Mouse (Mus musculus) layer of hippocampus, adult 2 months (tissue): ENCODE data around the gene Plekha6. TPM values are rescaled to one million over a fixed set of nuclear protein-coding genes. Genes with fewer than 3 reads are reported as not detected.
A peak's percentile ranks its signal among the peaks of the same experiment; 100 is the strongest.

Experiments used
- DNase-seq, 2 experiments: peaks; one replicate each; pipeline ENCODE4 v3.0.0; 2022; ENCODE audit warnings: low spot score in 2 of 2
- H3K27ac ChIP-seq: fragments of 200-600 bp; 2 replicates; pipeline ENCODE4 v1.8.1; 2022
- H3K4me3 ChIP-seq: fragments of 200-600 bp; 2 replicates; pipeline ENCODE4 v1.8.1; 2022; ENCODE audit warnings: mild to moderate bottlenecking
- CTCF ChIP-seq: fragments of 200-600 bp; conservative IDR thresholded peaks from 2 replicates; pipeline ENCODE4 v1.8.1; 2022; ENCODE audit warnings: antibody characterized with exemption, mild to moderate bottlenecking, moderate library complexity
- long read RNA-seq, 2 experiments: library from polyadenylated mRNA; stranded (forward); transcript quantifications; one replicate each; pipeline ENCODE4 v2.0.0; 2021; ENCODE audit warnings: borderline mapping rate in 2 of 2
- total RNA-seq, 2 experiments: library from RNA; stranded (reverse); gene quantifications; 2 replicates each; pipeline ENCODE4 v1.2.3; 2021

Gene Plekha6
- 10 to 100 TPM; 47.6 to 55.0 TPM for total RNA-seq
- long read RNA-seq, experiment 1, partial matches to known transcripts = 5 of 13 reads
- long read RNA-seq, experiment 1, other reads (novel, unspliced or antisense) = 7 of 13 reads
- long read RNA-seq, experiment 2, partial matches to known transcripts = 8 of 16 reads
- long read RNA-seq, experiment 2, other reads (novel, unspliced or antisense) = 7 of 16 reads

DNA sequence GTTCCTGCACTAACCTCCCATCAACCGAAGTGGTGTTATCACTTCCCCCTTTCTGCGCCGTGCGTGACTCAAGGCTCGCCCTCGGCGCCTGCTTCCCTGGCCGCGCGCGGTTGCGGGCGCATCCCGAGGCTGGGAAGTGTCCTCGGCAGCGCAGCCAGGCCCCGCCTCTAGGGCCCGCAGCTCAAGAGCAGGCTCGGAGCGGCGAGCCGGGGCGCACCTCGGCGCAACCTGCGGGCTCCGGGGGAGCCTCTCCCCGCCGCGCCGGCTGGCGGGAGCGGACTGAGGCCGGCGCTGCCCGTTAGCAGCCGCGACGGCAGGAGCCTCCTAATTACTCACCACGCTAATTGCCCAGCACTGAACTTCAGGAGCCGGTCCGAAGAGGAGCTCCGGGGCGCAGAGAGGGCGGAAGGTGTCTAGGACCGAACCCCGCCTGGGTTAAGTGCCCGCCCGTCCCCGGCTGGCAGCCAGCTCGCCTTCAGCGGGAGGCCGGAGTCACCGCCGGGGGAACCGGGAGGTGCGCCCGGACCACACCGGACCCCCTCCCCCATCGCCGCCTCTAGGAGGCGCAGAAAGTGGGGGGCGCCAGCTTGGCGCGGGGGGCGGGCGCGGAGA lies at the start of gene Plekha6:
TSS of gene Plekha6 (plus strand) at position 391 of the 612 bp plus-strand sequence.
- Histone ChIP-seq H3K27ac (no peak within 1 kb of the TSS), H3K4me3 (peak within 1 kb of the TSS; percentile 56)
- no peak for DNase-seq
- peak; percentile 22; the same call in 1 of the 2 replicates for TF ChIP-seq CTCF

DNA sequence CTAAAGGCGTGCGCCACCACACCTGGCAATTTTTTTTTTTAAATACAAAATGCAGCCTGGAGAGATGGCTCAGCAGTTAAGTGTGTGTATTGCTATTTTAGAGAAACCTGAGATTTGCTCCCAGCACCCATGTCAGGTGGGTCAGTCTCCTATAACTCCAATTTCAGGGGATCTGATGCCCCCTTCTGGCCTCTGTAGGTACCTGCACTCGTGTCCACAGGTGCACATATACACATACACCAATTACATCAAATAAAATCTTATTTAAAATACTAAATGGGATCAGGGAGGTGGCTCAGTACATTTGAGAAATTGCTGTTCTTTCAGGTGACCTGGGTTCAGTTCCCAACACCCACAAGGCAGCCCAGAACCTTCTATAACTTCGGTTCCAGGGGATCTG lies 47.9 kb upstream of the Plekha6 start:
- TF ChIP-seq CTCF = peak; percentile 24; the same call in 1 of the 2 replicates

DNA sequence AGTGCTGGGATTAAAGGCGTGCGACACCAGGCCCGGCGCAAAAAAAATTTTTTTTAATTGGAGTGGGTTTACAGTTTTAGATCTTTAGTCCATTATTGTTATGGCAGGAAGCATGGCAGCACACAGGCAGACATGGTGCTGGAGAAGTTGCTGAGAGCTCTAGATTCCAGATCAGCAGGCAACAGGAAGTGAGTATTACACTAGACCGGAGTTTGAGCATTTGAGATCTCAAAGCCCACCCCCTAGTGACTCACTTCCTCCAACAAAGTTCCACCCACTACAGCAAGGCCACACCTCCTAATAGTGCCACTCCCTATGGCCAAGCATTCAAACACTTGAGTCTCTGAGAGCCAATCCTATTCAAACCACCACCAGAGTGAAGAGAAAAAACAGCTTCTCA lies 45.9 kb upstream of the Plekha6 start:
- no peak overlapping the region for H3K27ac ChIP-seq
- no peak overlapping the region for H3K4me3 ChIP-seq
- no peak for DNase-seq
- no peak for TF ChIP-seq CTCF

More for the DNA sequence above, 47.9 kb upstream of the Plekha6 start:
- H3K4me3 ChIP-seq = no peak overlapping the region
- no peak for DNase-seq
- H3K27ac ChIP-seq = no peak overlapping the region

GRCm38 (mm10) chr1:133118844-133119243 lies 45.2 kb upstream of the Plekha6 start:
- no peak overlapping the region for H3K4me3 ChIP-seq
- TF ChIP-seq CTCF = no peak
- no peak for DNase-seq
- H3K27ac ChIP-seq = no peak overlapping the region

GRCm38 (mm10) chr1:133119931-133120712 lies 43.9 kb upstream of the Plekha6 start:
- Histone ChIP-seq H3K4me3 (no peak overlapping the region), H3K27ac (no peak overlapping the region)
- no peak for TF ChIP-seq CTCF
- DNase-seq = no peak

- TF ChIP-seq CTCF = no peak
- Histone ChIP-seq H3K27ac (no peak overlapping the region), H3K4me3 (no peak overlapping the region)
- DNase-seq = no peak
Observed at GRCm38 (mm10) chr1:133121246-133121645, 42.8 kb upstream of the Plekha6 start.

GRCm38 (mm10) chr1:133124137-133124536 lies 39.9 kb upstream of the Plekha6 start:
- TF ChIP-seq CTCF = no peak
- H3K4me3 ChIP-seq = no peak overlapping the region
- no peak overlapping the region for H3K27ac ChIP-seq
- DNase-seq = no peak

- TF ChIP-seq CTCF = peak; percentile 45
- H3K27ac ChIP-seq = no peak overlapping the region
- H3K4me3 ChIP-seq = no peak overlapping the region
- no peak for DNase-seq
Observed at GRCm38 (mm10) chr1:133125640-133126364, 38.2 kb upstream of the Plekha6 start.

DNA sequence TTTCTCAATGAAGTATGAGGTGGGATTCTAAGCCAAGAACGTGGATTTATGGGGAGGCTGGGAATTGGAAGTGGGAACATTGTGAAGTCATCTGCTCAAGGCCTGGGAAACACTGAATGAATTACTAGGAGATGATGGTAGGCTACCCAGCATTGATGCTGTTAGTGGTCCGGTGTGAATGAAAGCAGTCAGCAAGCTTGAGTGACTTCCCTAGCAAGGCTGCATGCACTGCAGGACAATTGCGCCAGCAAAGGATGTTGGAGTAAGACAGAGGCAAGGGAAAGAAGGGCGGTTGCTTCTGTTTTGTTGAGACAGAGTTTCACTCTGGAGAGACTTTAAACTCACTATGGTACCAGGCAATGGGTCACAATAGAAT lies 37.7 kb upstream of the Plekha6 start:
- no peak for DNase-seq
- Histone ChIP-seq H3K4me3 (no peak overlapping the region), H3K27ac (no peak overlapping the region)
- no peak for TF ChIP-seq CTCF

GRCm38 (mm10) chr1:133127328-133127727 lies 36.7 kb upstream of the Plekha6 start:
- Histone ChIP-seq H3K4me3 (no peak overlapping the region), H3K27ac (no peak overlapping the region)
- no peak for DNase-seq
- TF ChIP-seq CTCF = no peak

DNA sequence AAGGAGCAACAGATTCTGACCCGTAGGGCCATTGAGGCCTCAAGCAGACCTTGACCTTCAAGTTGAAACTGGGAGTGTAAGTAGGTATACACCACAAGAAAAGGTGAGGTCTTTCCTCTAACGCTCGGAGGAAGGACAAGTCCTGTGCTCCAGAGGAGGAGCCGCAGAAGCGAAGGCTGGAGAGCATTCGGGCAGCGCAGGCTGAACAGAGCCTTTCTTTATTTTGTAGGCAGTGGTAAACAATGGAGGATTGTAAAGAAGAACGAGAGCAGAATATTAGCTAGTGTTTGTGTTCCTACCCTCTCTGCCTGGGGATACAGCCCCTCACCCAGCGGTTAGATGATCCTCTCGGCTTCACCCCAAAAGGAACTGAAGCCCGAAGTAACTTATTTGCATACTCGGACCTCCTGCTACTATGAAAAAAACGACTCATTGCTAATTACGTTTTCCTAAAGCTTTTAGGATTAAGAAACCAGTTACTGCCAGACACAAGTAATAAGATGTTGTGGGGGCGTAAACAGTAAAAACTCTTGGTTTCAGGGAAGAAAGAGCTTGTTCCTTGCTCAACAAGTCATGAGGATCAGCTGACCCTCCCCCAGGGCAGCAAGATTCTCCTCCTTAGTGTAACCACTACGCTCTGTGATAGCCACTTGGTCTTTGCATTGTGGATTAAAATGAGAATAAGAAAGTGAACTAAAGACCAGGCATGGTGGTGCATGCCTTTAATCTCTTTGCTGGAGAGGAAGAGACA lies 34.4 kb upstream of the Plekha6 start:
- no peak for DNase-seq
- Histone ChIP-seq H3K4me3 (no peak overlapping the region), H3K27ac (peak overlapping the region; percentile 97)
- TF ChIP-seq CTCF = no peak

DNA sequence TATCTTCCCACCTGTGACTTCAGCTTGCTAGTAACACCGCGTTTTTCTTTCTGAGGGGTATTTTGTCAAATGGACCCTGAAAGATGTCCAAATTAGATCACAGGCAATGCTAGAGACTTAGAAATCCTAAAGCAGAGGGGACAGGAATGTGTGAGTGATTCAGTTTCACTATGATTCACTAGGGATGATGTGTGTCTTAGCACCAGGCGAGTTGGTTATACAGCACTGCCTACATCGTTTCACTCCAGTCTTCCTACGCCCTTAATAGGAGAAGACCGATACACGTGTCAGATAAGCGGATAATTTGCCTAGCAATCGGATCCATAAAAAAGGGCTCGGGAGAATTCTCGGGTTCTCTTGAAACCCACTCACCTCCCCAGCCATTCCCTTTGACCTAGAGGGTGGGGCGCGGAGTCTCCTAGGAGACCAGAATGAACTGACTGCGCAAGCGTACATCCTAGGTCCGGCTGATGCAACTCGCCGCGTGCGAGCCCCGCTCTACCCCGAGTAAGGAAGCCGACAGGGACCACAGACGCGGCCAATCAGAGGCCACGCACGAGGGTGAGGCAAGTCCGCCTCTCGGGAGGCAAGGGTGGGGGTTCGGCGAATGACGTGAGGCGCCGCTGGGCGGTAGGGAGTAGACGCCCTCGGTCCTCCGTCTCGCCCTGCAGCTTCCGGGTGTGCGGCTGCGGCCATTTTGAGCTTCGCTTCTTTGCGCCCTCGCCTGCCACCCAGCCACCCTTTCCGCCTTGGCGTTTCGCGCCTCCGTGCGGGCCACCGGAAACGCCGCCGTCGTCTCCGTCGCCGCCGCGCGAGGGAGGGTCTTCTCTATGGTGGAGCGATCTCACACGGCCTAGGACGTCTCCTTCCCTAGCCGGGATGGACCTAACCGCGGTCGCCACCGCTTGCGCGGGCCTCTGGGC lies 33.1 kb upstream of the Plekha6 start, which contains the start of gene Ppp1r15b:
TSS of gene Ppp1r15b (plus strand) at position 506 of the 923 bp plus-strand sequence.
- peak within 1 kb of the TSS; percentile 80 for H3K4me3 ChIP-seq
- TF ChIP-seq CTCF = no peak
- H3K27ac ChIP-seq = peak within 1 kb of the TSS; percentile 97
- peak; percentile 99 to 100 for DNase-seq
